In the genomic region with DNA sequence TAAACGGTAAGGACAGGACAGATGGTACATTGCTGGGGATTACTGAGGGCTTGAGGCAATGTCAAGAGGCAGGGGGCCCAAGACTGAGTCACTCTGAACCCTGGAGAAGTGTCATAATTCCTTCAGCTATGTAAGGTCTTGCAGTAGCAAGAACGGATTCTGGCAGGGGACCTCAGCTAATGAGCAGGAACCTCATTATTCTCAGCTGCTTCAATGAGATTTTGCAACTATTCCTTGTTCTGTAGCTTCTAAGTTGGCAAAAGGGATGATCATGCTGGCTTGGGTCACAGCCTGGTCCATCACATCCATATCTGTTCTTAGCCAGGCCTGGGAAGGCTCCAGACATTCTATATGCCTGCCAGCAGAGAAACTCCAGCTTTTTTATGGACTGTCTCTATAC, we compare ENCODE assay signal across 11 mouse cellular contexts. TPM values are rescaled to one million over a fixed set of nuclear protein-coding genes. Genes with fewer than 3 reads are reported as not detected.
DNase-seq lines count a peak whose midpoint lies in the region; TF ChIP-seq lines count a peak whose summit lies in the region.
"Had no signal": no experiment of that assay in that cellular context is flagged by ENCODE, and none has a peak within 500 bp of the region (broad histone marks: within the 10 kb centered on the region; RNA-seq: fewer than 3 reads in every experiment).

No protein-coding gene starts in this region.

- DNase-seq in layer of hippocampus, adult 2 months (ENCODE audit: low spot score in 2 of 2) = no peak
- DNase-seq in layer of hippocampus, adult 9-11 months = no peak
- peak; percentile 50 for DNase-seq in cerebellum, adult 11 months
- DNase-seq in cerebellum, postnatal 14 days = peak; percentile 60 to 80
- DNase-seq in lung, postnatal 36 days = peak; percentile 67
- DNase-seq in kidney, postnatal 4 days = no peak
- DNase-seq in layer of hippocampus, postnatal 25 days (ENCODE audit: extremely low spot score in 1 of 2, low spot score in 1 of 2) = no peak
- DNase-seq in thymus, postnatal 10 days (ENCODE audit: low spot score in 2 of 2) = no peak
- DNase-seq: kidney, postnatal 25 days; liver, embryonic 13.5 days had no signal

- no peak for TF ChIP-seq CTCF in layer of hippocampus, adult 2 months (conservative IDR thresholded peaks at IDR 0.05)

- peak overlapping the region; percentile 46; the same call in 1 of the 2 replicates for H3K27ac ChIP-seq in layer of hippocampus, adult 2 months
- H3K27ac ChIP-seq: liver, embryonic 13.5 days; stomach, embryonic 15.5 days had no signal

- no peak overlapping the region for H3K4me3 ChIP-seq in layer of hippocampus, adult 2 months
- H3K4me3 ChIP-seq: liver, embryonic 13.5 days; stomach, embryonic 15.5 days had no signal

RNA-seq across cellular contexts. Expression of gene Timp3, which starts 59.0 kb away (rescaled TPM):
- 10 to 100 TPM; 61.8 to 62.0 TPM for total RNA-seq in layer of hippocampus, adult 2 months (2021)
- 10 to 100 TPM; 50.1 to 55.1 TPM for total RNA-seq in layer of hippocampus, postnatal 25 days (2021)

Comparison
In these comparisons a context has a peak if more than half of its experiments do, and no peak if none do; other contexts are left out.
1. DNase-seq: peak in cerebellum, adult 11 months (single experiment), cerebellum, postnatal 14 days (2 of 2) and lung, postnatal 36 days (single experiment); none in layer of hippocampus, adult 2 months (0 of 2), layer of hippocampus, adult 9-11 months (single experiment), kidney, postnatal 4 days (0 of 2), layer of hippocampus, postnatal 25 days (0 of 2) and thymus, postnatal 10 days (0 of 2).